Mouse (Mus musculus): Measurements from ENCODE around the gene Banf1. TPM values are rescaled to one million over a fixed set of nuclear protein-coding genes. Genes with fewer than 3 reads are reported as not detected.

Banf1 gene
- total RNA-seq (2023): 53.8 TPM in 2 replicates

GRCm38 (mm10) chr19:5367053-5367359 is at the start of gene Banf1:
TSS of gene Banf1 (minus strand) at chr19:5367168.

GRCm38 (mm10) chr19:5402293-5402692 is 35.3 kb upstream of the Banf1 start, which contains the start of gene Tsga10ip:
TSS of gene Tsga10ip (minus strand) at chr19:5402526.

GRCm38 (mm10) chr19:5388588-5389242 is 21.7 kb upstream of the Banf1 start, which contains the start of gene Sart1:
TSS of gene Sart1 (minus strand) at chr19:5388703.

GRCm38 (mm10) chr19:5366175-5367052 is 554 bp downstream of the Banf1 start, which contains the start of gene Eif1ad:
TSS of gene Eif1ad (plus strand) at chr19:5366741.

GRCm38 (mm10) chr19:5349502-5349873 is 17.5 kb downstream of the Banf1 start, which contains the start of gene Cst6:
TSS of gene Cst6 (minus strand) at chr19:5349574.

GRCm38 (mm10) chr19:5335441-5335840 is 31.5 kb downstream of the Banf1 start, which contains the start of gene Catsper1:
TSS of gene Catsper1 (plus strand) at chr19:5335741.

Other genes with a start within 250 kb of the Banf1 start
- 10.9 and 15.3 TPM in 2 replicates for gene Klc2, start 248.6 kb downstream of the Banf1 start, total RNA-seq (2023)
- gene Pacs1, start 94.0 kb downstream of the Banf1 start, total RNA-seq (2023): 101 and 135 TPM in 2 replicates
- 206 and 260 TPM in 2 replicates for gene Sf3b2, start 71.7 kb downstream of the Banf1 start, total RNA-seq (2023)
- not detected in 2 replicates for gene Gal3st3, start 68.8 kb downstream of the Banf1 start, total RNA-seq (2023)
- gene Catsper1, start 31.4 kb downstream of the Banf1 start, total RNA-seq (2023): not detected in 2 replicates
- not detected in 2 replicates for gene Cst6, start 17.6 kb downstream of the Banf1 start, total RNA-seq (2023)
- 25.6 and 30.1 TPM in 2 replicates for gene Eif1ad, start 427 bp downstream of the Banf1 start, total RNA-seq (2023)
- 131 and 134 TPM in 2 replicates for gene Sart1, start 21.5 kb upstream of the Banf1 start, total RNA-seq (2023)
- 0.95 TPM in 1 of 2 replicates, not detected in the other for gene Tsga10ip, start 35.4 kb upstream of the Banf1 start, total RNA-seq (2023)
- gene Drap1, start 57.8 kb upstream of the Banf1 start, total RNA-seq (2023): 102 and 116 TPM in 2 replicates
- 30.0 and 39.2 TPM in 2 replicates for gene AI837181, start 58.0 kb upstream of the Banf1 start, total RNA-seq (2023)
- 73.4 and 88.0 TPM in 2 replicates for gene Fosl1, start 80.4 kb upstream of the Banf1 start, total RNA-seq (2023)
- gene Ccdc85b, start 90.7 kb upstream of the Banf1 start, total RNA-seq (2023): 0.98 and 1.6 TPM in 2 replicates
- gene Fibp, start 93.4 kb upstream of the Banf1 start, total RNA-seq (2023): 48.7 and 54.0 TPM in 2 replicates
- gene Ctsw, start 101.3 kb upstream of the Banf1 start, total RNA-seq (2023): 0.51 TPM in 1 of 2 replicates, not detected in the other
- gene Efemp2, start 106.8 kb upstream of the Banf1 start, total RNA-seq (2023): 0.79 TPM in 1 of 2 replicates, not detected in the other
- 11.7 and 16.5 TPM in 2 replicates for gene Mus81, start 121.2 kb upstream of the Banf1 start, total RNA-seq (2023)
- gene Cfl1, start 123.3 kb upstream of the Banf1 start, total RNA-seq (2023): 1,517 and 1,622 TPM in 2 replicates
- not detected in 2 replicates for gene 1700020D05Rik, start 136.6 kb upstream of the Banf1 start, total RNA-seq (2023)
- 1.5 and 2.2 TPM in 2 replicates for gene Snx32, start 143.4 kb upstream of the Banf1 start, total RNA-seq (2023)
- gene Ovol1, start 193.5 kb upstream of the Banf1 start, total RNA-seq (2023): 0.16 TPM in 1 of 2 replicates, not detected in the other
- gene Ap5b1, start 200.9 kb upstream of the Banf1 start, total RNA-seq (2023): 59.9 and 83.2 TPM in 2 replicates
- 134 and 135 TPM in 2 replicates for gene Rnaseh2c, start 234.7 kb upstream of the Banf1 start, total RNA-seq (2023)
- gene Kat5, start 243.1 kb upstream of the Banf1 start, total RNA-seq (2023): 84.1 and 85.2 TPM in 2 replicates